Mouse (Mus musculus): Measurements from ENCODE around the gene Mfsd11.

The Mfsd11 gene

DNA sequence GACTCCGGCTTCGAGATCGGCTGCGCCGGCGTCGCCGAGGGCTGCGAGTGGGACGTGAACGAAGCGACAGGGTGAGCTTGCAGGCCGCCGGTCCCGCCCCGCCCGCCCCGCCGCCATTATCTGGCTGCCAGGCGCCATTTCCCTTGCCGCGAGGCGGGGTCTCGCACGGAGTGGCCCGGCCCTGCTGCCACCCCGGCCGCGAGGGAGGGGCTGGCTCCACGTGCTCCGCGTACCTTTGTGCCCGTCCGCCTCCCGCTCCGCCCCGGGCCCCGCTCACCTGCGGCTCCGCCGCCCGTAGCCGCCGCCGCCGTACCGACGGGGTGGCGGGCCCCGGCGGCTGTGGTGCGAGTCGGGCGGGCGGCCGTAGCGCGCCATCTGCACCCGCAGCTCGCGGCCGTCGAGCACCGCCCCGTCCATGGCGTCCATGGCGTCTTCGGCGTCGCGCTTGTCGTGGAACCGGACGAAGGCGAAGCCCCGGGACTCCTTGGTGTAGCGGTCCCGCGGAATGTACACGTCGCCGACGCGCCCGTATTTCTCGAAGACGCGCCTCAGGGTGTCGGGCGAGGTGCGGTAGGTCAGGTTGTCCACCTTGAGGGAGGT lies at the start of gene Mfsd11:
Gene Mfsd11 (plus strand): TSS at position 150 of the 600 bp plus-strand sequence.
- peak; percentile 71 for DNase-seq (ENCODE audit: low spot score)

DNA sequence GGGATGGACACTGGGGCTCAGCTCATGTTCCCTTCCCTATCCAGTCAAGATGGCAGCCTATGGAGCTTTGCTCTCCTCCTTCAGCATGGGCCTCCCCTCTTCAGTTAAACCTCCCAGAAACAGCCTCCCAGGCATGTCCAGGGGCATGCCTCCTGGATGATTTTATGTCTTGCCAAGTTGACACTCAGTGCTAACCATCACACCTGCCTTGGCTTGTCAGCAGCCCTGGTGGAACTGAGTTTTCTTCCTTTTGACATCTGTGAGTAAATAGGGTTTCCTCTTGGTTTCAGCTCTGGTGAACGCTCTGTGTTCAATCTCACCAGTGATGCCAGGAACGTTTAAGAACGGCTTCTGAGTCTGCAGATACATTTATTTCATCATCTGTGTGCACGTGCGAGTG lies 49.5 kb upstream of the Mfsd11 start:
- no peak for DNase-seq (ENCODE audit: low spot score)

DNA sequence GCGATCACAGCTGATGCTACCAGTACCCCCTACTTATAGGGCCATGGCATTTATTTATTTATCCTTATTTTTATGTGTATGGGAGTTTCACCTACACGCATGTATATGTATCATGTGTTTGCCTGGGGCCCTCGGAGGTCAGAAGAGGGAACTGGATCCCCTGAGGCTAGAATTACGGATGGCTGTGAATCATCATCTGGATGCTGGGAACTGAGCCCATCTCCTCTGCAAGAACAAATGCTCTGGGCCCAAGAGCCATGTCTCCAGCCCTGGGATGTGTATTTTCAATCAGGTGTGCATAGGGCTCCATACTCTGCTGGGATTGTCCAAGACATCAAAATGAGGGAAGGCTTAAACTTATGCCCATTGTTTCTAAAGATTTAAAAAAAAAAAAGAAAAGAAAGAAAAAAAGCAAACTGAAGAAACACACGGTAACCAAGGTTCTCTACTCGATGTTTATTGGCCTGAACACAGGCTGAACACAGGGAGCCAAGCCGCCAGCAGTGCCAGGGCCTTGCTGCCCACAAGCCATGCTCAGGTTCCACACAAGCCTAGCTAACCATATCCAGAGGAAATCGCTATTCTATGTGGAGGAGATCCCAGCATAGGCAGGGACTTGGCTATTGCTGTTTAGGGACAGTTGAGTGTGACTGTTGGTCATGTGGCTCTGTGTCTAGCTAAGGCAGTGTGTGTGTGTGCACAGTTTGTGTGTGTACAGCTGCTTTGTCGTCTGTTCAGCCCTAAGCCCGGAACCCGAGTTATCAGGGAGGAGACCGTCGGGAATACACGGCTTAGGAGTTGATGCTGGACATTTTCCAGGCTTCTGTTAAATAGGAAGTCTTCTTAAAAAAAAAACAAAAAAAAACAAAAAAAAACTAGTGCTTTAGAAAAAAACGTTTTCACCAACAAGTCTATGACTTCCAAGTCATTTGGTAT lies 45.8 kb upstream of the Mfsd11 start:
- DNase-seq (ENCODE audit: low spot score): no peak

DNA sequence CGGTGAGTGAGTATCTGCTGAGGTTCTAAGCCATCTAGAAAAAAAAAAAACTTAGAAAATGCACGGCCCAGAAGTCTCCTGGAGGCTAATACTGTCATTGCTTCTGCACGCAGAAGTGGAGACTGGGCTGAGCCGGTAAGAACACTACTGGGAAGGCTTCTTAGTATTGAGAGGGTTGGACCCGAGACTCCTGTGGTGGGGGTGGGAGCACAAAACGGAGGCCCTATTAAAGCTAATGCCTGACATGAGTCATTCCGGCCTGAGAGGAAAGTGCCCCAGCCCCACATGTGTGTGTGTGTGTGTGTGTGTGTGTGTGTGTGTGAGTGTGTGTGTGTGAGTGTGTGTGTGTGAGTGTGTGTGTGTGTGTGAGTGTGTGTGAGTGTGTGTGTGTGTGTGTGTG lies 45.1 kb upstream of the Mfsd11 start:
- no peak for DNase-seq (ENCODE audit: low spot score)

DNA sequence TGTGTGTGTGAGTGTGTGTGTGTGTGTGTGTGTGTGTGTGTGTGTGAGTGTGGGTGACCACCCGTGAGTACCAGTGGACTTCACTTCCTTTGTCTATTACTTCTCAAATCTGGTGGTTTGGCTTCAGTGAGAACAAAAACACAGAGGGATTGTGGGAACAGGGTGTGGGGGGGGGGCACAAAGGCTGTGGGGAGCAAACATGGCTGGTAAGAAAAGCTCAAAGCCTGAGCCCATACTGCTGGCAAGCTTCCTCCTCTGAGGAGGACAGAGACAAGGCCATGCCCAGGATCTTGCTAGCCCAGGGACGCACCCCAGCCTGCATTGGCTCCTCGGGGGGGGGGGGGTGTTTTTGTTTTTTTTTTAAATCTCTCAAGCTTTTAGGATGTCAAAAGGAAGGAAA lies 44.7 kb upstream of the Mfsd11 start:
- no peak for DNase-seq (ENCODE audit: low spot score)

DNA sequence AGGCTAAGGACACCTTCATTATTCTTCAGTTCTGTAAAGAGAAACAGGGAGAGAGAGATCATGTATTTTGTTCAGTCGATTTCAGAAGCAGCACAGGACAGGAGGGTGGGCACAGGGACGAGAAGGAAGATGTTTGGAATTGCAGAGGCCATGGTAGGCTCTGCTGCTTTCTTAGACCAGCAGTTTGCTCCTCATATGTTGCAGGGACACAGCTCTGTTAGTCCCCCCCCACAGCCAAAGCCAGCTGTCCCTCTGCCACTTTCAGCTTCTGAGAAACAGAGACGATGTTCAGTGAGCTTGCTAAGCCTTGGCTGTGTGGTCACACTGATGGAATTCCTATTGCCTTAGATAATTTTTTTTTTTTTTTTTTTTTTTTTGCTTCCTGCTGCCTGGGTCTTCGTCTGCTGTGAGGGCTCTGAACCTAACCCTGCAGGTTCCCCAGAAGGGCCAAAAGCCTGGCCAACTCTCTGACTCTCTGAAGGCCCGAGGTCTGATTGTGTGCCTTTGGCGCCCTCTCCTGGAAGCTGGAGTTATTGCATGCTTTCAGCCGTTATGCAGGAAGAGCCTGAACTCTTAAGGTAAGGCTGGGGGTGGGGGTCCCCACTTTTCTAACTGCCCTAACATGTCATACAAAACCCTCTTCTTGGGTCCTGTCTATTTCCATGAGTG lies 44.2 kb upstream of the Mfsd11 start:
- peak; percentile 73 for DNase-seq (ENCODE audit: low spot score)

DNA sequence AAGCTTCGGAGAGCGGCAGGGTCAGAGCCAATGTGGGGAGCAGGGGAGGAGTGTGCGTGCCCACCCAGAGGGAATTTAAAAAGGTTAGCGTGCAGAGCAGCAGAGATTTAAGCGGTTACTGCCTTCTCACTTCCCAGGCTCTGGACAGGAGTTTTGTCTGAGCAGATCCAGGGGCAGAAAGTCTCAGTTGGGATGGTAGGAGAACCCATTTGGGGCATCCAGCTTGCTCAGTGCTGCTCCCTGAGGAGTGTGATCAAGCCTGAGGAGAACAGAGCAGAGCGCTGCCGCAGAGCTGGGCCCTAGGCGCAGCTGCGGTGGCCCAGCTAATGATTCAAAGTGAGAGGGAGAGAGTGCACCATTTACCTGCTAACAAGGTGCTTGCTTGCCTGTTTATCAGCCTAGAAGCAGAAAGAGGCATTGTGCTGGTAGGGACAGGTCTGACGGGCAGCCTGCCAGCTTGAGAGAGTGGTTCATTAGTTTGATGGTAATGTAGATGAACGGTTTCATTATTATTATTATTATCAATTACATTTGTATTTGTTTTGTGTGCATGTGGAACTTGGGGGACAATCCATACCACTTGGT lies 43.3 kb upstream of the Mfsd11 start:
- no peak for DNase-seq (ENCODE audit: low spot score)

DNA sequence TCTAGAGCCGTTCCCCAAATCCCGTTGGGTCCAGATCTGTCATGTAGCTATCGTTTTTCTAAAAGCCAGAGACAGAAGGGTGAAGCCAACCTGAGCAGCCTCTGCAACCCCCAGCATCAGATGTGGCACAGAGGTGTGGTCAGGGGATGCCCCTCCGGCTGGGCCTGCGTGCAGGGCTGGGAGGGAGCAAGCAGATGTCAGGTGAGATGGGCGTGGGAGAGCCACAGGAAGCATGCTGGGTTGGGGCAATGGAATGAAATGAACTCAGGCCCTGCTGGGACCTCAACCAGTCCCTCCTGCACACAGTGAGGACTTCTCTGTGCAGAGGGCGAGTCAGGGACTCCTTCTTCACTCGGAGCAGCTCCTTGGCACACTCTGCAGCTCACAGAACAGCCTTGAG lies 42.7 kb upstream of the Mfsd11 start:
- no peak for DNase-seq (ENCODE audit: low spot score)

DNA sequence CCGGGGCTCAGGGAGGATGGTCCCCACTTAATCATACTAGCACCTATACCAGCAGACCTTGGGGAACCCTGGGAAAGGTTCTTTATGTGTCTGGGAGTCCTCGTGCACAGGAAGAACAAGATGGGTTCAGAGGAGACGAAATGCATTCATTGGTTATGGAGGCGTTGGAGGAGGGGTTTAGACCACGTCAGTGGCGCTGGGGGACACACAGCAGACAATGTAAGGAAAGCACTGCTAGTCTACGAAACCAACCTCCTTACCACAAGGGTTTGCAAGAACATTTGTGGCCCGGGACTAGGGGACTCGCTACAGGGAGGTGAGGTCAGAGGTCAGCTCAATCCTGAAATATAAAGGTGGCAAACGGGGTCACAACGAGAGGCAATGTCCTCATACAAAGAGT lies 41.7 kb upstream of the Mfsd11 start:
- no peak for DNase-seq (ENCODE audit: low spot score)

DNA sequence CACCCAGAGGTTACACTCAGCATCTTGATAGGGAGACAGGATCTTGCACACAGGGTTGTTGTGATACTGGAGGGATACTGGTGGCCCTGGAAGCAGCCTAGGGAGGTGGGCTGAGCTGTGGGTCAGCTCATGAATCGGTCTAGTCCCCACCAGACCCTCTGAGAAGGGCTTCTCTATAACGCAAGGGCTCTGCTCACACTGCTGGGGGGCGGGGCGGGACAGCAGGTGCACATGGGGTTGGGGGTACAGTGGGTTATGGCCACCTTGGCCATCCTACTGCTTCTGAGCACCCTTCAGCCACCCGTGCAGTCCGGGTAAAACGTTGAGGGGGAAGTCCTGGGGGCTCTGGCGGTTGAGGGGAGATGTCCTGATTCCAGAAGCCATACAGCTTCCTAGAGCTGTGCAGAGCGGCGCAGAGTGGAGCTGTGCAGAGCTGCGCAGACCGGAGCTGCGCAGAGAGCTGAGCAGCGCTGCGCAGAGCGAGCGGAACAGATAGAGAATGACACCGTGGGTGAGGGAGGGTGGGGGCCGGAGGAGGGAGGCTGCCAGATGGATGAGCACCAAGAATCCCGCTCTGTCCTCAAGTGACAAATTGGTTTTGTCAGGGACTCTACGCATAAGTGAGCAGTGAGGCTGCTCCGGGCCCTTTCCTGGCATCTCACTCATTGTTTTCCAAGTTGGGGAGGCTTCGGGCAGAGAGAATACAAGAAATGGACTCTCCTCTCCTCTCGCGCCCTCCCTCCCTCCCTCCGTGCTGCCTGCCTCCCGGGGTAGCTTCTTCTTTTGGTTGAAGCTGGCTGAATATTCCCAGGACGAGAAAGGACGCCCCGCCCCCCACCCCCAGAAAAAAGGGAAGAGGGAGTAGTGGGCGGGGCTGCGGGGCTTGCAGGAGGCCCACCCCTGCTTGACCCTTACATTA lies 41.0 kb upstream of the Mfsd11 start:
- no peak for DNase-seq (ENCODE audit: low spot score)

DNA sequence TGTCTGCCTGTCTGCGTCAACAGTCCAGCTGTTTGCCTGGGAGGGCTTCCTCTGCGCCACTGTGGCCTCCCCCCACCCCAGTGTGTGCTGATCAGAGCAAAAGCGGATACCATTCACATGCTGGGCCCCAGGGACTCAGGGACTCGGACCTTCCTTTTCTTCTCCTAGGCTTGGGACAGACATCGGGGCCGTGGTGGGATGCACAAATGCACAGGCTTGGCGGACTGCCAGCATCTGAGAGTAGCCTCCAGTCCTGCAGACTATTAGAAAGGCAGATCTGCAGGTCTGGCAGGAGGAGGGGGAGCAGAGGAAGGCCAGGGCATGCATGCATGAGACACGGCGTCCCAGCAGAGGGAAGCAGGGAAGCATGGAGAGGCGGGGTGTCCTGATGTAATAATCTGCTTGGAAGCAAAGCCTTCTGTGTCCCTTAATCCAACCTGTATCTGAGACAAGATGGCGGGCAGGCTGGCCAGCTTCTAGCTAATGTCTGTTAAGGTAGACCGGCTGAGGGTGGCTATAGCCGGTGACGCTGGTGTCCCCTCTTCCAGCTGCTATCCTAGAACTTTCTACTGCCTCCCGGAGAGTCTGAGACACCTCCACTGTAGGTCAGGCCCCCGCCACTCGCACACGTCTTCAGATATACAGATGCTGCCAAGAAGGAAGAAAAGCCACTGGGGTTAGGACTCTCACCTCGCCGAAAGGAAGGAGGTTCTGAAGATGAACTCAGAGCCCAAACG lies 39.3 kb upstream of the Mfsd11 start:
- DNase-seq (ENCODE audit: low spot score): no peak

DNA sequence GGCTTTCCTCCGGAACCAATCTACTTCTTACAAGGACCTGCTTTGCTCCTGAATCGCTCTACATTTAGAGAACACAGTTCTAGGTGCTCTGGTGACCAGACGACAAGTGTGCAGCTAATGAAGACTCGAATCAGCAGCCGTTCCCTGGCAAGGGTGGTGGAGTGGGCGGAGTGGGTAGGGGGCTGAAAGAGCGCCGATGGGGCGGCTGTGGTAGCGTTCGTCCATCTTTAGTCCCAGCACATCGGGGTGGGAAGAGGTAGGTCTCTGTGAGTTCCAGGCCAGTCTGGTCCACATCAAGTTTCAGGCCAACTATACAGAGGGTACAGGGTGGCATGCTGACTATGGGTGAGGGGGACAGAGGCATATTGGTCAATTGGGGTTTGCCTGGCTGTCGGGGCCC lies 38.6 kb upstream of the Mfsd11 start:
- no peak for DNase-seq (ENCODE audit: low spot score)

DNA sequence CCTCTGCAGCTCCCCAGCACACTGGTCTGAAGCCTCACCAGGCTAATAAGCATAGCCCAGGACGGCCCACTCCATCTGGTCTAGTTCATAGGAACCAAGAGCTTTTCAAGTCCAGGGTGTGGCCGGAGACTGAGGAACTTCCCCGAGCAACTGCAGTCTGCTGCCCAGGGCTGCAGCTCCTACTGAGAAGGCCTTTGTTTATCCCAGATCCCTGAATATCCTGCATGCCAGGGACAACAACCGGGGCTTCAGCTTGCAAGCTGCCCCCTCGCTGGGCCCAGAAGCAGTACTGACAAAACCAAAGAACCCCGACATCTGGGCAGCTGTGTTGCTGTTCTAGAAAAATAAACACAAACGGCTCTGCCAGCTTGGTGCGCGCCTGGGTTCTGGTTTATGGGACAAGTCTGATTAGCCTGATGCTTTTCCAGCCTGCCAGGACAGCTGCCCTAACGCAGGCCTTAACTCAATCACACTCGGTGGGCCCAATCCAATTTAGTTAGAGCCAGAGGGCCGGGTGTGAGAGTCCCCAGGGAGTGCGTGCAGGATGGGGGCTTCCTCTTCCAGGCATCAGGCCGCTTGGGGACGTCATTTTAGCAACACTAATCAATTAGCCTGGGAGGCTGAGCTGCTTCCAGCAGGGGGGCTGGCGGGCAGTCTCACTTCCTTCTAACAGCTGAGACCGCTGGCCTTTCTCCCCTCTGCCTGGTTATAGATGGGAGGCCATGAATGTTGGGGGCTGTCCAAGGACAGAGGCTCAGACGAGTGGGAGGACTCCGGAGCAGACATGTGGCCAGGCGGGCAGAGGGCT lies 38.0 kb upstream of the Mfsd11 start:
- no peak for DNase-seq (ENCODE audit: low spot score)

DNA sequence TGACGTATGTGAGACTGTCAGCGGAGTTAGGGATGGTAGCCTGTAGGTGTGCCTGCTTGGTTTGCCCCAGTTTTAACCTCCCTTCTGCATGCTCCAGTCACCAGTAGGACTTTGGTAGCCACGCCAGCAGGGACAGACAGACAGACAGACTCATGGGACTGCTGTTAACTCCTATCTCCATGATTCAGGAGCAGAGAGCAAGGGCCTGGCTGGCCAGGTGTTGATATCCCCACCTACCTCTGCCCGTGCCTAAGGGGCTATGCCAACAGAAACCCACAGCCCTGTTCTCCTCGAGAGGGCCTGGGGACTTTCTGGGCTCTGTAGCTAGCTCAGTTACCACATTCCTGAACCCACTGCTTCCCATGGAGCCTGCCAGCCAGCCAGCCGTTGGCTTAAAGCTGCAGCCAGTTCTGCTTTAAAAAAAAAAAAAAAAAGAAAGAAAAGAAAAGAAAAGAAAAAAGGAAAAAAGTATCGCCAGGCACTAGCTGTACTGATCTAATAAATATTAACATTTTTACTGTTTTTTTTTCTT lies 37.3 kb upstream of the Mfsd11 start:
- no peak for DNase-seq (ENCODE audit: low spot score)

DNA sequence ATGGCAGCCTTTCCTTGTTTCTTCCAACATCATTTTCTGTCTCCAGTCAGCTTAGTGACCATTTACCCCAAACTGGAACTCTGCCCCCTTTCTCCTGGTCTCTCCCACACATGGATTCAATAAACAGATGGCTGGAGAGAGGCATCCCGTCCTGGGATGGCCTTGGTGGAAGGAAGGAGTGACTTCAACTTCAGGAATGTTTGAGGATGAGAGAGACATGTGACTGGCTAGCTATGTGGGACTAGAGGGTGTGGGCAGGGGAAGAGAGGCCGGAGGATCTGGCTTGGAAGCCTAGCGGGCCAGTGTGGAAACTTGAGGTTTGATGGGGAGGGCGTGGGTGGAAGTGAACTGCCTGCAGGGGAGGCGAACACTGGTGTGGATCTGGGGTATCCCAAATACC lies 35.5 kb upstream of the Mfsd11 start:
- no peak for DNase-seq (ENCODE audit: low spot score)

DNA sequence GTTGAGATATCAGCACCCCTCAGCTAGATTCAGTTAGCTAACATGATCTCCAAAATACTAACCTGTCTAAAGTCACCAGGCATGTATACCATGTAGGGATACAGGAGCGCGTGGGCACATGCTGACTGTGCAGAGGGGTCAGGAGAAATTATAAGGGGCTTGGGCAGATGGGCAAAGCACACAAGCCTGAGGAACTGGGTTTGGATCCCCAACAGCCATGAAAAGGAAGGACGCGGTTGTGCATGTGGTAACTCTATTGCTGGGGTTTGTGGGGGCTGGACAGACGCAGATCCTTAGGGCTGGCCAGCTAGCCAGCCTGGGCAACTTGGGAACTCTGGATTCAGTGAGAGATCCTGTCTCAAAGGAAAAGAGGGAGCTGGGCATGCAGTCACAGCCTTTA lies 34.7 kb upstream of the Mfsd11 start:
- no peak for DNase-seq (ENCODE audit: low spot score)

DNA sequence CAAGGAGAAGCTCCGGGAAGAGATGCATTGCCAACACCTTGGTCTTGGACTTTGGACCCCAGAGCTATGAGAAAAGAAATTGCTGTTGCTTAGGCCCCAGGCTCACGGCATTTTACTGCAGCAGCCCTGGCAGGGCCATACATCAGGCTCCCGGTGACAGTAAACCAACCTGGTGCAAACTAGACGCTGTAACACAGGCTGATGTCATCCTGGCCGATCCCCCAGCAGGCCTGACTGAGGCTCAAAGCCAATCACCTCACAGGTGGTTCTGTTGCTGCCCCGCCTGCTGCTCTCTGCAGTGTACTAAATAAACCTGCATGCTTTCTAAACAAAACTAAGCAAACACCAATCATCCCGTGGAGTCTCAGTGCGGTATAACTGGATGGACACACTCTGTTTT lies 33.5 kb upstream of the Mfsd11 start:
- DNase-seq (ENCODE audit: low spot score): no peak

DNA sequence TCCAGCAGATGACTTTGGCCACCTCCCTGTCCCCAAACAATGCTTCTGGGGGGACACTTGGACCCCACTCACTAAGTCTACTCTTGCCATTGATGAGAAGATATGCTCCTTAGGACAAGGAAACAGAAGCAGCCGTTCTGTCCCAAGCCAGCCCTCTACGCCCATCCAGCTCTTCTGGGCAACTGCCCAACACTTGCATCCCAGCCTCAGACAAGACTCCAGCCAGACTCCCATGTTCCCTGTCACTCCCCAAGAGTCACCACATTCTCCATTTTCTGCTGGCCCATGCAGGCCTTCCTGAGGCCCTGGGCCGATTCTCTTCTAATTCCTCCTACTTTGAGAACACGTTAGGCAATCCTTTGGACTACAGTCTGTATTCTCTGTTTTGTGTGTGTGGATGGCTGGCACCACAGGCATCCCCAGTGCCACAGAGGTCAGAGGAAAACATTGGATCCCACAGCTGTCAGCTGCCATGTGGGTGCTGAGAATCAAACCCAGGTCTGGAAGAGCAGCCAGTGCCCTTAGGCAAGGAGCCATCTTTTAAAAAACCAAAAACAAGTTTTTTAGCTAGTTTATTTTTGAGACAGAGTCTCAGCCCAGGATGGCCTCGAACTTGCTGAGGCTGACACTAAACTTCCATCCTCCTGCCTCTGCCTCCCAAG lies 32.2 kb upstream of the Mfsd11 start:
- no peak for DNase-seq (ENCODE audit: low spot score)

Data from c-Kit-positive CD71-positive TER-119-positive erythroid progenitor cells, embryonic 14.5 days (primary cell).